ENCODE assay signal across 16 mouse cellular contexts in genomic region chrX:151197778-151198177, GRCm38 (mm10). TPM values are rescaled to one million over a fixed set of nuclear protein-coding genes. Genes with fewer than 3 reads are reported as not detected.
DNase-seq lines count a peak whose midpoint lies in the region; ATAC-seq and TF ChIP-seq lines count a peak whose summit lies in the region.
"Had no signal": no experiment of that assay in that cellular context is flagged by ENCODE, and none has a peak within 500 bp of the region (broad histone marks: within the 10 kb centered on the region; RNA-seq: fewer than 3 reads in every experiment).

Gene Wnk3, plus strand, starts transcription at chrX:151198078.

- no peaks in the 10 kb centered on the region for H3K4me1 ChIP-seq in hindbrain, embryonic 13.5 days (replicated peaks)
- H3K4me1 ChIP-seq in neural tube, embryonic 15.5 days: no peaks in the 10 kb centered on the region
- no peaks in the 10 kb centered on the region for H3K4me1 ChIP-seq in heart, embryonic 12.5 days (replicated peaks)
- H3K4me1 ChIP-seq: intestine, embryonic 15.5 days; liver, embryonic 15.5 days; megakaryocyte, embryonic 14.5 days had no signal

- H3K9ac ChIP-seq in hindbrain, embryonic 13.5 days: no peak within 1 kb of the TSS
- no peak within 1 kb of the TSS for H3K9ac ChIP-seq in neural tube, embryonic 15.5 days (replicated peaks)
- H3K9ac ChIP-seq in heart, embryonic 12.5 days: no peak within 1 kb of the TSS
- H3K9ac ChIP-seq: intestine, embryonic 15.5 days; liver, embryonic 15.5 days had no signal

- no peak within 1 kb of the TSS for H3K4me3 ChIP-seq in left cerebral cortex, adult 2 months
- H3K4me3 ChIP-seq in hindbrain, embryonic 13.5 days: no peak within 1 kb of the TSS
- no peak within 1 kb of the TSS for H3K4me3 ChIP-seq in neural tube, embryonic 15.5 days (replicated peaks)
- H3K4me3 ChIP-seq in heart, embryonic 12.5 days: no peak within 1 kb of the TSS
- H3K4me3 ChIP-seq: intestine, embryonic 15.5 days; liver, embryonic 15.5 days; megakaryocyte, embryonic 14.5 days had no signal

- DNase-seq in left cerebral cortex, adult 2 months (ENCODE audit: extremely low spot score in 1 of 2, low spot score in 2 of 2): no peak
- no peak for DNase-seq in left cerebral cortex, adult 11 months (ENCODE audit: low spot score)
- DNase-seq in left cerebral cortex, postnatal 25 days (ENCODE audit: low spot score in 2 of 2): no peak
- no peak for DNase-seq in lung, postnatal 25 days (ENCODE audit: low spot score)
- no peak for DNase-seq in lung, postnatal 14 days
- DNase-seq: adrenal gland, postnatal 10 days; gastrocnemius, postnatal 14 days; kidney, postnatal 36 days; thymus, postnatal 4 days had no signal

- no peak for TF ChIP-seq CTCF in left cerebral cortex, adult 2 months (IDR thresholded peaks at IDR 0.05)

- no peaks in the 10 kb centered on the region; the same call in 1 of the 2 replicates for H3K36me3 ChIP-seq in hindbrain, embryonic 13.5 days
- no peaks in the 10 kb centered on the region for H3K36me3 ChIP-seq in neural tube, embryonic 15.5 days
- H3K36me3 ChIP-seq in heart, embryonic 12.5 days: no peaks in the 10 kb centered on the region
- H3K36me3 ChIP-seq: intestine, embryonic 15.5 days; liver, embryonic 15.5 days had no signal

- intact Hi-C loops in left cerebral cortex, adult 2 months (cut with DNase I): no loop called here
- intact Hi-C loops in left cerebral cortex, postnatal 25 days (cut with DNase I): no loop called here

- H3K27me3 ChIP-seq in hindbrain, embryonic 13.5 days: no peaks in the 10 kb centered on the region
- no peaks in the 10 kb centered on the region for H3K27me3 ChIP-seq in neural tube, embryonic 15.5 days (replicated peaks)
- no peaks in the 10 kb centered on the region for H3K27me3 ChIP-seq in heart, embryonic 12.5 days (replicated peaks)
- H3K27me3 ChIP-seq: intestine, embryonic 15.5 days had no signal

- H3K27ac ChIP-seq in left cerebral cortex, adult 2 months: no peak within 1 kb of the TSS
- no peak within 1 kb of the TSS for H3K27ac ChIP-seq in hindbrain, embryonic 13.5 days
- no peak within 1 kb of the TSS for H3K27ac ChIP-seq in neural tube, embryonic 15.5 days (replicated peaks)
- no peak within 1 kb of the TSS for H3K27ac ChIP-seq in heart, embryonic 12.5 days (ENCODE audit: poor library complexity, severe bottlenecking)
- H3K27ac ChIP-seq: intestine, embryonic 15.5 days; liver, embryonic 15.5 days had no signal

- ATAC-seq in hindbrain, embryonic 13.5 days (ENCODE audit: low FRiP score): no peak
- no peak for ATAC-seq in neural tube, embryonic 15.5 days (ENCODE audit: low FRiP score)
- no peak for ATAC-seq in heart, embryonic 12.5 days (ENCODE audit: insufficient number of reproducible peaks, low FRiP score)
- ATAC-seq: intestine, embryonic 15.5 days; Patski had no signal

- H3K4me2 ChIP-seq in hindbrain, embryonic 13.5 days: no peak within 1 kb of the TSS
- no peak within 1 kb of the TSS for H3K4me2 ChIP-seq in neural tube, embryonic 15.5 days
- H3K4me2 ChIP-seq in heart, embryonic 12.5 days: no peak within 1 kb of the TSS
- H3K4me2 ChIP-seq: intestine, embryonic 15.5 days; liver, embryonic 15.5 days had no signal

- WGBS in hindbrain, embryonic 13.5 days: 95% methylated on average over 2 of the region's 2 CpGs
- 92% methylated on average over 2 of the region's 2 CpGs for WGBS in neural tube, embryonic 15.5 days
- 91% methylated on average over 2 of the region's 2 CpGs for WGBS in heart, embryonic 12.5 days

- no peaks in the 10 kb centered on the region for H3K9me3 ChIP-seq in hindbrain, embryonic 13.5 days
- H3K9me3 ChIP-seq in neural tube, embryonic 15.5 days (replicated peaks): no peaks in the 10 kb centered on the region
- H3K9me3 ChIP-seq in heart, embryonic 12.5 days (replicated peaks): no peaks in the 10 kb centered on the region
- H3K9me3 ChIP-seq: intestine, embryonic 15.5 days; liver, embryonic 15.5 days; megakaryocyte, embryonic 14.5 days had no signal

RNA-seq across cellular contexts. Expression of gene Wnk3, which starts in this region (rescaled TPM):
- total RNA-seq in left cerebral cortex, adult 2 months (2021): 10 to 100 TPM; 46.3 to 49.7 TPM
- 18.1 and 18.2 TPM in 2 replicates for polyA plus RNA-seq in hindbrain, embryonic 13.5 days (2015; fragmentation: Nextera tagmentation; extraction: Ambion mirVana)
- total RNA-seq in left cerebral cortex, postnatal 25 days (2021): 10 to 100 TPM; 40.2 to 44.3 TPM
- polyA plus RNA-seq in neural tube, embryonic 15.5 days (2015; fragmentation: Nextera tagmentation; extraction: Ambion mirVana): 8.8 and 10.1 TPM in 2 replicates
- polyA plus RNA-seq in heart, embryonic 12.5 days (2016; fragmentation: Nextera tagmentation; extraction: Ambion mirVana): 2.3 TPM in 2 replicates
